Mouse (Mus musculus) granulocyte monocyte progenitor cell, adult 5-6 weeks (primary cell): ENCODE measurements around the gene Maob. TPM values are rescaled to one million over a fixed set of nuclear protein-coding genes. Genes with fewer than 3 reads are reported as not detected.

ENCODE experiments used
- ATAC-seq: replicated peaks from 2 replicates; pipeline ENCODE4 v1.8.0; 2016; ENCODE audit warnings: mild to moderate bottlenecking, moderate TSS enrichment, inconsistent platforms; ENCODE audit not compliant: poor library complexity, severe bottlenecking
- total RNA-seq, 2 experiments: library from RNA; stranded (forward) in 1 of 2; stranded (reverse) in 1 of 2; fragments of 200-712, 200-1000 nt in 1 of 2; fragments of >200 nt in 1 of 2; fragmentation: Nextera tagmentation in 1 of 2; gene quantifications; 2 replicates each; pipeline ENCODE4 v1.2.3; 2014 to 2017

Gene Maob
- total RNA-seq (2014; fragmentation: Nextera tagmentation) = not detected in 2 replicates
- not detected in 2 replicates for total RNA-seq (2017)

GRCm38 (mm10) chrX:16817261-16817769 is at the start of gene Maob:
Gene Maob (minus strand): TSS chrX:16817366.
- peak; percentile 78 for ATAC-seq

- ATAC-seq = no peak; the same call in 1 of the 2 replicates
Observed at GRCm38 (mm10) chrX:16860244-16860643, 43.1 kb upstream of the Maob start.

GRCm38 (mm10) chrX:16846034-16846433 is 28.9 kb upstream of the Maob start:
- ATAC-seq = no peak

- ATAC-seq = no peak; the same call in 1 of the 2 replicates
Observed at GRCm38 (mm10) chrX:16841443-16841842, 24.3 kb upstream of the Maob start.

- ATAC-seq = no peak
Observed at GRCm38 (mm10) chrX:16837293-16837692, 20.1 kb upstream of the Maob start.

GRCm38 (mm10) chrX:16836488-16837082 is 19.4 kb upstream of the Maob start:
- ATAC-seq = no peak

- no peak for ATAC-seq
Observed at GRCm38 (mm10) chrX:16826028-16826427, 8.9 kb upstream of the Maob start.

GRCm38 (mm10) chrX:16815965-16816364 is 1.2 kb downstream of the Maob start:
- ATAC-seq = no peak

- ATAC-seq = no peak
Observed at GRCm38 (mm10) chrX:16812080-16812479, 5.1 kb downstream of the Maob start.

- no peak for ATAC-seq
Observed at GRCm38 (mm10) chrX:16767453-16767852, 49.7 kb downstream of the Maob start.

GRCm38 (mm10) chrX:16766156-16766555 is 51.0 kb downstream of the Maob start:
- ATAC-seq = no peak

- ATAC-seq = no peak
Observed at GRCm38 (mm10) chrX:16761430-16761829, 55.7 kb downstream of the Maob start.

- no peak for ATAC-seq
Observed at GRCm38 (mm10) chrX:16754761-16755160, 62.4 kb downstream of the Maob start.

- no peak for ATAC-seq
Observed at GRCm38 (mm10) chrX:16748932-16749331, 68.2 kb downstream of the Maob start.

- no peak for ATAC-seq
Observed at GRCm38 (mm10) chrX:16714033-16714432, 103.1 kb downstream of the Maob start.

GRCm38 (mm10) chrX:16706094-16706493 is 111.1 kb downstream of the Maob start:
- no peak for ATAC-seq

Other genes starting within 250 kb of the Maob start
- 6.3 and 11.0 TPM in 2 replicates for gene Maoa, start 197.7 kb downstream of the Maob start, total RNA-seq (2014; fragmentation: Nextera tagmentation)
- 16.6 and 16.7 TPM in 2 replicates for gene Maoa, start 197.7 kb downstream of the Maob start, total RNA-seq (2017)
- not detected in 2 replicates for gene Ndp, start 94.4 kb upstream of the Maob start, total RNA-seq (2014; fragmentation: Nextera tagmentation)
- gene Ndp, start 94.4 kb upstream of the Maob start, total RNA-seq (2017) = not detected in 2 replicates